Mouse (Mus musculus) hindbrain, embryonic 12.5 days (tissue): Measurements from ENCODE around the gene Ppp1r9b. TPM values are rescaled to one million over a fixed set of nuclear protein-coding genes. Genes with fewer than 3 reads are reported as not detected.

Experiments
- ATAC-seq: fragments of 200-750 bp; cut with Nextera tagmentation; 2 replicates; pipeline ENCODE4 v1.8.0; 2017; ENCODE audit warnings: moderate TSS enrichment; ENCODE audit not compliant: low FRiP score
- H3K27ac ChIP-seq: fragments of 300-500 bp; sonication (generic); 2 replicates; pipeline ENCODE4 v1.5.1; 2016; ENCODE audit warnings: mild to moderate bottlenecking
- H3K27me3 ChIP-seq: fragments of 300-500 bp; sonication (generic); 2 replicates; pipeline ENCODE4 v1.6.1; 2016; ENCODE audit warnings: mild to moderate bottlenecking
- H3K36me3 ChIP-seq: fragments of 300-500 bp; sonication (generic); 2 replicates; pipeline ENCODE4 v1.6.1; 2016; ENCODE audit warnings: mild to moderate bottlenecking
- H3K4me1 ChIP-seq: fragments of 300-500 bp; sonication (generic); 2 replicates; pipeline ENCODE4 v1.6.1; 2016
- H3K4me2 ChIP-seq: fragments of 300-500 bp; sonication (generic); replicated peaks from 2 replicates; pipeline ENCODE4 v1.6.1; 2016; ENCODE audit warnings: mild to moderate bottlenecking
- H3K4me3 ChIP-seq: fragments of 300-500 bp; sonication (generic); 2 replicates; pipeline ENCODE4 v1.5.1; 2016; ENCODE audit warnings: mild to moderate bottlenecking
- H3K9ac ChIP-seq: fragments of 300-500 bp; sonication (generic); 2 replicates; pipeline ENCODE4 v1.6.1; 2016; ENCODE audit warnings: mild to moderate bottlenecking, moderate library complexity
- H3K9me3 ChIP-seq: fragments of 300-500 bp; sonication (generic); replicated peaks from 2 replicates; pipeline ENCODE4 v1.6.1; 2016; ENCODE audit warnings: mild to moderate bottlenecking
- WGBS: fragments of 180-500 bp; shearing (Covaris S2); methylation state at CpG from one replicate; pipeline ENCODE4 v1.1.7; 2016; 5-methylcytosine and 5-hydroxymethylcytosine counted together
- polyA plus RNA-seq: library from polyadenylated mRNA; unstranded; fragments of >200 nt; fragmentation: Nextera tagmentation; extraction: Ambion mirVana; gene quantifications from 2 replicates; pipeline ENCODE4 v1.2.1, GENCODE M21; 2016

The Ppp1r9b gene
- polyA plus RNA-seq, 1 experiment from 2014 or later: 16.8 TPM

GRCm38 (mm10) chr11:95001584-95002347, 10.9 kb downstream of the Ppp1r9b start:
- Histone ChIP-seq H3K27me3 (no peaks in the 10 kb centered on the region), H3K4me3 (no peak overlapping the region), H3K9ac (peak overlapping the region; percentile 13; the same call in 1 of the 2 replicates), H3K4me2 (no peak overlapping the region), H3K4me1 (peaks cover 45% of the 10 kb centered on the region), H3K9me3 (no peaks in the 10 kb centered on the region), H3K27ac (peak overlapping the region; percentile 30; the same call in 1 of the 2 replicates), H3K36me3 (peaks cover 78% of the 10 kb centered on the region)
- ATAC-seq: no peak
- WGBS: 87% methylated on average over 21 of the region's 21 CpGs

GRCm38 (mm10) chr11:95002705-95003104, 11.9 kb downstream of the Ppp1r9b start:
- H3K4me1 ChIP-seq: peaks cover 48% of the 10 kb centered on the region
- no peak overlapping the region for H3K27ac ChIP-seq
- H3K9ac ChIP-seq: no peak overlapping the region
- no peaks in the 10 kb centered on the region for H3K27me3 ChIP-seq
- no peak for ATAC-seq
- no peak overlapping the region for H3K4me3 ChIP-seq
- no peak overlapping the region for H3K4me2 ChIP-seq
- no peaks in the 10 kb centered on the region for H3K9me3 ChIP-seq
- H3K36me3 ChIP-seq: peaks cover 68% of the 10 kb centered on the region
- 92% methylated on average over 8 of the region's 8 CpGs for WGBS

- peak overlapping the region; percentile 60 for H3K27ac ChIP-seq
- H3K36me3 ChIP-seq: peaks cover 53% of the 10 kb centered on the region
Observed at GRCm38 (mm10) chr11:95004136-95004936, 13.5 kb downstream of the Ppp1r9b start.

GRCm38 (mm10) chr11:95004937-95005198, 14.0 kb downstream of the Ppp1r9b start:
- peaks cover 55% of the 10 kb centered on the region for H3K4me1 ChIP-seq
- no peak overlapping the region for H3K4me2 ChIP-seq
- 0 out of 2 replicates have a peak overlapping the region, but pooled peaks have one; percentile 43 for H3K9ac ChIP-seq
- H3K9me3 ChIP-seq: no peaks in the 10 kb centered on the region
- no peak for ATAC-seq
- WGBS: 57% methylated on average over 6 of the region's 6 CpGs
- no peaks in the 10 kb centered on the region for H3K27me3 ChIP-seq
- H3K4me3 ChIP-seq: no peak overlapping the region
- peak overlapping the region; percentile 60 for H3K27ac ChIP-seq
- H3K36me3 ChIP-seq: peaks cover 48% of the 10 kb centered on the region

More at GRCm38 (mm10) chr11:95004136-95004936, 13.5 kb downstream of the Ppp1r9b start:
- no peaks in the 10 kb centered on the region for H3K27me3 ChIP-seq
- H3K4me1 ChIP-seq: peaks cover 54% of the 10 kb centered on the region
- H3K9me3 ChIP-seq: no peaks in the 10 kb centered on the region
- ATAC-seq: no peak
- WGBS: 88% methylated on average over 12 of the region's 12 CpGs
- H3K4me3 ChIP-seq: no peak overlapping the region
- H3K9ac ChIP-seq: peak overlapping the region; percentile 43; the same call in 1 of the 2 replicates
- H3K4me2 ChIP-seq: no peak overlapping the region

GRCm38 (mm10) chr11:95006038-95006437, 15.2 kb downstream of the Ppp1r9b start:
- Histone ChIP-seq H3K9me3 (no peaks in the 10 kb centered on the region), H3K27ac (peak overlapping the region; percentile 75), H3K36me3 (peaks cover 43% of the 10 kb centered on the region), H3K4me2 (peak overlapping the region; percentile 66), H3K9ac (0 out of 2 replicates have a peak overlapping the region, but pooled peaks have one; percentile 5), H3K4me3 (peak overlapping the region; percentile 35), H3K4me1 (peaks cover 46% of the 10 kb centered on the region), H3K27me3 (no peaks in the 10 kb centered on the region)
- ATAC-seq: no peak; the same call in 1 of the 2 replicates
- WGBS: 33% methylated on average over 4 of the region's 4 CpGs

- Histone ChIP-seq H3K27ac (peak overlapping the region; percentile 75), H3K4me3 (peak overlapping the region; percentile 35), H3K4me2 (peak overlapping the region; percentile 66), H3K36me3 (peaks cover 39% of the 10 kb centered on the region), H3K4me1 (peaks cover 47% of the 10 kb centered on the region), H3K9ac (peak overlapping the region; percentile 61), H3K9me3 (no peaks in the 10 kb centered on the region), H3K27me3 (no peaks in the 10 kb centered on the region)
- 2% methylated on average over 27 of the region's 27 CpGs for WGBS
- peak; percentile 53 for ATAC-seq
Observed at GRCm38 (mm10) chr11:95006525-95007219, 15.8 kb downstream of the Ppp1r9b start.

GRCm38 (mm10) chr11:95007418-95007817, 16.6 kb downstream of the Ppp1r9b start:
- Histone ChIP-seq H3K9ac (no peak overlapping the region; the same call in 1 of the 2 replicates), H3K9me3 (no peaks in the 10 kb centered on the region), H3K27ac (peak overlapping the region; percentile 75; the same call in 1 of the 2 replicates), H3K4me1 (peaks cover 54% of the 10 kb centered on the region), H3K27me3 (no peaks in the 10 kb centered on the region), H3K4me2 (peak overlapping the region; percentile 66; the same call in 1 of the 2 replicates), H3K36me3 (peaks cover 32% of the 10 kb centered on the region), H3K4me3 (no peak overlapping the region)
- WGBS: 82% methylated on average over 3 of the region's 3 CpGs
- ATAC-seq: no peak

- 39% methylated on average over 15 of the region's 15 CpGs for WGBS
- H3K9me3 ChIP-seq: no peaks in the 10 kb centered on the region
- H3K36me3 ChIP-seq: peaks cover 19% of the 10 kb centered on the region
- ATAC-seq: peak; percentile 22; the same call in 1 of the 2 replicates
- peaks cover 67% of the 10 kb centered on the region for H3K4me1 ChIP-seq
- H3K9ac ChIP-seq: peak overlapping the region; percentile 95
- H3K27ac ChIP-seq: peak overlapping the region; percentile 98
- H3K27me3 ChIP-seq: no peaks in the 10 kb centered on the region
- peak overlapping the region; percentile 77 for H3K4me2 ChIP-seq
- peak overlapping the region; percentile 72 for H3K4me3 ChIP-seq
Observed at GRCm38 (mm10) chr11:95008661-95009628, 18.1 kb downstream of the Ppp1r9b start.

- Histone ChIP-seq H3K4me1 (peaks cover 72% of the 10 kb centered on the region), H3K4me2 (peak within 1 kb of the TSS; percentile 77), H3K4me3 (peak within 1 kb of the TSS; percentile 72), H3K27ac (peak within 1 kb of the TSS; percentile 98), H3K9ac (peak within 1 kb of the TSS; percentile 95), H3K9me3 (no peaks in the 10 kb centered on the region), H3K36me3 (peaks cover 22% of the 10 kb centered on the region), H3K27me3 (no peaks in the 10 kb centered on the region)
- ATAC-seq: peak; percentile 76
- 0% methylated on average over 30 of the region's 32 CpGs for WGBS
Observed at GRCm38 (mm10) chr11:95009629-95010014, 18.8 kb downstream of the Ppp1r9b start, which contains the start of gene Samd14. Samd14 (plus strand) TSS chr11:95009879.

GRCm38 (mm10) chr11:95010141-95010739, 19.4 kb downstream of the Ppp1r9b start:
- peak overlapping the region; percentile 72 for H3K4me3 ChIP-seq
- peak; percentile 49 for ATAC-seq
- peak overlapping the region; percentile 98 for H3K27ac ChIP-seq
- peaks cover 22% of the 10 kb centered on the region for H3K36me3 ChIP-seq
- WGBS: 0% methylated on average over 24 of the region's 40 CpGs
- no peaks in the 10 kb centered on the region for H3K9me3 ChIP-seq
- H3K27me3 ChIP-seq: no peaks in the 10 kb centered on the region
- peaks cover 71% of the 10 kb centered on the region for H3K4me1 ChIP-seq
- peak overlapping the region; percentile 77 for H3K4me2 ChIP-seq
- H3K9ac ChIP-seq: peak overlapping the region; percentile 95
